Mouse (Mus musculus): ENCODE measurements around the gene Vars2.

GRCm38 (mm10) chr17:35703751-35704271, 36.4 kb upstream of the Vars2 start:
- no peak for TF ChIP-seq CTCF (conservative IDR thresholded peaks at IDR 0.05; ENCODE audit: low read length)
- TF ChIP-seq NANOG (IDR thresholded peaks at IDR 0.05; ENCODE audit: borderline replicate concordance, low read length) = no peak
